Mouse (Mus musculus): ENCODE results near the gene Gtf2i. TPM values are rescaled to one million over a fixed set of nuclear protein-coding genes. Genes with fewer than 3 reads are reported as not detected.

Gene Gtf2i
- polyA plus RNA-seq, 1 experiment = 408 TPM

DNA sequence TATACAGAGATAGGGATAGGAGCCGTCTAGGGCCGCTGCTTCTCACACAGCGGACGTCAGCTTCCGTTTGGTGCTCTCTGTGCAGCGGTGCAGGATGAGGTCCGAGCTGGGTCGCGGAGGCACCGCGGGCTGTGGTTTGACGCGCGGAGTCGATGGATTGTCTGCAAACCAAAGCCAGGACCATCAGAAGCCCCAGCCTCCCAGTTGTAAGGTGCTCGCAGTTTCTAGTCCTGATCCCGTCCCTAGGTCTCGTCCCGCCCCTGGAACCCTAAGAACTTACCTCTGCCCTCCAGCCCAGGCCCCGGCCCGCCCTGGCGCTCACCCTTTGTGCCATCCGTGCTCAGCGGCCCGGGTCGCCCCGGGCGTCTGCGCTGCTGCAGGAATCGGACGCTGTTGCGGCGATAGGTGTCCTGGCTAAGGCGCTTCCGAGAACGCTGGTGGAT lies 92.8 kb downstream of the Gtf2i start:
- TF ChIP-seq GATA1 (IDR thresholded peaks at IDR 0.05; ENCODE audit: low read length) = no peak

DNA sequence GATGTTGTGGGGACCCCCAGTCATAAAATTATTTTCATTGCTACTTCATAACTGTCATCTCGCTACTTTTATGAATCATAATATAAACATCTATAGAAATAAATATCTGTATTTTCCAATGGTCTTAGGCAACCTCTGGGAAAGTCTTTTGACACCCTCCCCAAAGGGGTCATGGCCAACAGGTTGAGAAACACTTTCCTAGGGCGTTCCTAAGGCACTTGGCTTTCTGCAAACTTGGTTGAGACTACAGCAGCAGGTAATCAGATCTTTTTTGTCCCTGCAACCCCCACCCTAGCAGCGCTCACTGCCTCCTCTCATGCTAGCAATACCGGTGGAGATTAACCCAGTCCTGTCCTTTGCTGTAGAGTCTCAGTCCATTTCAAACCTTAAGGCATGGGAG lies 93.3 kb downstream of the Gtf2i start:
- TF ChIP-seq GATA1 (IDR thresholded peaks at IDR 0.05; ENCODE audit: low read length) = no peak

DNA sequence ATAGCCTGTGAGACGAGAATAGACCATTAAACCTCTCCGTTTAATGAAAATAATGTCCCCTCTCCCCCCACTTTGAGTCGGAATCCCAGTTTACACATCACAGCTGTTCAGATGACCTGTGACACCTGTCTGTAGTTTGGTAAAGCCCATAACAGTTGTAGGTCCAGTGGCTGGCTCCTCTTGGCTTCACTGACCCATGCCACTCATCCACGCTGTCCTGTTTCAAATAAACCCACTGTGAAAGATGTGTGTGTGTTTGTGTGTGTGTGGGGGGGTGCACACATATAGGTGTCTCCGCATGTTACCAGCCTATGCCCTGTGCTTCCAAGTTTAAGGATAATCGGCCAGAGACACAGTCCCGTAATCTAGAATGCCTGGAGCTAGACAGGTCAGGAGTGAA lies 96.7 kb downstream of the Gtf2i start:
- no peak for TF ChIP-seq GATA1 (IDR thresholded peaks at IDR 0.05; ENCODE audit: low read length)

DNA sequence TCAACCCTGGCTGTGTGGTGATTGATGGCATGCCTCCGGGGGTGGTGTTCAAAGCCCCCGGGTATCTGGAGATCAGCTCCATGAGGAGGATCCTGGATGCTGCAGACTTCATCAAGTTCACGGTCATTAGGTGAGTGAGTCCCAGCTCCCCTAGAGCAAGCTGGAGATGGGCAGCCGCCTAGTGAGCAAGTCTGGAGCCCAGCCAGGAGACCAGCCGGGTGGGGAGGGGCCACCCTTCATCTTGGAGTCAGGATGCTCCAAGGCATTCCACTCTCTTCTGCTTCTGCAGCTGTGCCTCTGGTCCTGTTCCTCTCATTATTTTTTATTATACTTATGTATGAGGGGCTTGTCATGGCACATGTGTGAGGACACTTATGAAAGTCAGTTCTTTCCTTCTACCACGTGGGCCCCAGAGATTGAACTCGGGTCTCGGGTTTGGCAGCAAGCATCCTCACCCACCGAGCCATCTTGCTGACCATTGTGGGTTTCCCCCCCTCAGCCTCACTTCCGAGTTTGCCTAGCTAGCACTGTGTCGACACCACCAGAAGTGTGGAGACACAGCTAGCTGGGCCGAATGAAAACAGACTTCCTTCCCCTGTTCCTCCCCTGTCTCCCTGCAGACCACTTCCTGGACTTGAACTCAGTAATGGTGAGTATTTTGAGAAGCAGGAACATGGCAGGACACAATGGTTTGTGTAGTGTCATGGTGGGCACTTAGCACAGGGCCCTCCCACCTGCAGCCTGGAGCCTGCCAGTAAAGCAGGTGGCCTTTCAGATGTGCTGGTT lies 100.3 kb downstream of the Gtf2i start:
- TF ChIP-seq GATA1 (IDR thresholded peaks at IDR 0.05; ENCODE audit: low read length) = no peak

DNA sequence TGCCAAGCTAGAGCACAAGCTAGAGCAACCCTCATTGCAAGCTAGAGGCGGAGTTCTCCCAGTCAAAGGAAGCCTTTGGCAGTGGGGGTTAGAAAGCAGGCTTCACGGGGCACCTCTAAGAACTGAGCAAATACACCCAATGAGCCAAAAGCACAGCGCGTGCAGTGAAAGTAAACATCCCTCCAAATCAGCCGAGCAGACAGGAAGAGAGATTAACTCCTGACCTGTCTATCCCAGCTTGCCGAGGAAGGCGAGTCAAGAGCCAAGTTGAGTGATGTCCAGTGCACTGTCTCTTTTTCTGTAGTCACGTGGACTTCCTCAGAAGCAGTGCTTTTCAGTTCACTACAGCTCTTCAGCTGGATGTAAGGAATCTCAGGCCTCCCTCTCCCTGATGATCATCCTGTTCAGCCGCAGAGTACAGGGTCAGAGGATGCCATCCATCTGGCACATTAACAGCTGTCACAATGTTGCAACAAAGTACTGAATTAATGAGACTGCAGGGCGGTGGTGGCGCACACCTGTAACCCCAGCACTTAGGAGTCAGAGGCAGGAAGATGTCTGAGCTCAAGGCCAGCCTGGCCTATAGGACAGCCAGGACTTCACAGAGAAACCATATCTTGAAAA lies 104.5 kb downstream of the Gtf2i start:
- TF ChIP-seq GATA1 (IDR thresholded peaks at IDR 0.05; ENCODE audit: low read length) = no peak

DNA sequence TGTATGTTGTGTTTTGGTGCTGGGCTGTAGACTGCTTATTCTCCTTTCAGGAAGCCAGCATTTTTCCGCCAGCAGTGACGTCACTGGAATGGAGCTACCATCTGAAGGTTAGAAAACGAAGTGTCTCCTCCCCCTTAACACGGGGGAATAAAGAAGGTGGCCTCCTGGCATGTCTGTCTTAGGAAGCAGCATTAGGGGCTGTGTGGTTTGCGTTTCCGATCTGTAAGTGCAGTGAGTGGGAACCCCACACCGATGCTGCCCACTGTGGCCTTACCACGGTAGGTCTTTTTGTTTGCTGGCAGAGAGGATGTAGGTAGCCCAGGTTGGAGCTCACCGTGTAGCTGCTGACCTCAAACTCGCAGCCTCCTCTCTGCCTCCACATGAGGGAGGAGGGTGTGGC lies 107.8 kb downstream of the Gtf2i start:
- TF ChIP-seq GATA1 (IDR thresholded peaks at IDR 0.05; ENCODE audit: low read length) = no peak

DNA sequence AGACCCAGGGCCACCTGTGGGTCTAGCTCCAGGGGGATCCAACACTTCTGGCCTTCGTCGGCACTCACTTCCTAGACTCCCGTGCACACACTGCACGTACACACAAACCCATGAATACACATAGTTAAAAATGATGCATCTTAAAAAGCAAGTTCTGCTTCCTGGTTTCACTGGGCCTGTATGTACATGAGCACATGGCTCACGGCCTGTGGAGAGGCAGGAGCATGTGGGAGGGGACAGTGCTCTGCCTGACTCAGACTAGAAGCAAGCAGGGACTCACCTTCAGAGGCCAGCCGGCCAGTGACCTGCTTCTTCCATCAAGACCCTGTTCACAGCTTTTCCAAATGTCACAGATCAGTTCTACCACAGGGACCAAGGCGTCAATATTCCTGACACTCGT lies 120.9 kb downstream of the Gtf2i start:
- TF ChIP-seq GATA1 (IDR thresholded peaks at IDR 0.05; ENCODE audit: low read length) = no peak

DNA sequence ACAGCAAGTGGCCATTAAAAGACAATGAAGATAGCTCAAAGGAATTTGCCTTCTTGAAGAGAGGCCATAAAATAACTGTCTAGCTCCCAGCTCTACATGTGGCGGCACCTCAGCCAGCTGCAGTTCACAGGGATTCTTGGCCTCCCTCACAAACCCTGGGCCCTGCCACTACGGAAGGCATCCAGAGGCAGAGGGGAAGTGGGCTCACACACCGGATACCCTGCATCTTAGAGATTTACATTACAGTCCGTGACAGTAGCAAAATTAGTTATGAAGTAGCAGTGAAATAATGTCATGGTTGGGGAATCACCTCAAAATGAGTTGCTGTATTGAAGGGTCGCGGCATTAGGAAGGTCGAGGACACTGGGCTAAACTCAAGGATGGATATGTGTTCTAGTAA lies 126.0 kb downstream of the Gtf2i start:
- TF ChIP-seq GATA1 (IDR thresholded peaks at IDR 0.05; ENCODE audit: low read length) = no peak

Other genes starting within 250 kb of the Gtf2i start
- gene Castor2, start 215.0 kb downstream of the Gtf2i start, polyA plus RNA-seq (2012) = not detected in 2 replicates
- gene Rcc1l, start 138.0 kb downstream of the Gtf2i start, polyA plus RNA-seq (2012) = 18.4 and 22.9 TPM in 2 replicates
- 3.7 and 5.4 TPM in 2 replicates for gene Gtf2ird2, start 130.7 kb downstream of the Gtf2i start, polyA plus RNA-seq (2012)
- 0.22 and 0.26 TPM in 2 replicates for gene Ncf1, start 85.1 kb downstream of the Gtf2i start, polyA plus RNA-seq (2012)
- 0.95 and 1.6 TPM in 2 replicates for gene Gtf2ird1, start 142.0 kb upstream of the Gtf2i start, polyA plus RNA-seq (2012)
- 0.59 and 0.65 TPM in 2 replicates for gene Clip2, start 237.7 kb upstream of the Gtf2i start, polyA plus RNA-seq (2012)
- not detected in 2 replicates for gene Syna, start 245.4 kb upstream of the Gtf2i start, polyA plus RNA-seq (2012)